Mouse (Mus musculus) WW6 (cell line): ENCODE data around the gene Rarres2.
"Not testable (repeated sequence)": the region's sequence is repeated elsewhere in the genome, so short reads cannot be mapped to it uniquely, and the experiment has no call there.

Experiments used
- DNase-seq: peaks from one replicate; pipeline ENCODE4 v3.0.0-alpha.2; 2013; ENCODE audit warnings: low read depth, low spot score

The Rarres2 gene

GRCm38 (mm10) chr6:48541560-48542450 is 30.8 kb downstream of the Rarres2 start:
- DNase-seq, result no peak

- DNase-seq, result no peak
Measured at GRCm38 (mm10) chr6:48540721-48541120, 31.9 kb downstream of the Rarres2 start.

DNA sequence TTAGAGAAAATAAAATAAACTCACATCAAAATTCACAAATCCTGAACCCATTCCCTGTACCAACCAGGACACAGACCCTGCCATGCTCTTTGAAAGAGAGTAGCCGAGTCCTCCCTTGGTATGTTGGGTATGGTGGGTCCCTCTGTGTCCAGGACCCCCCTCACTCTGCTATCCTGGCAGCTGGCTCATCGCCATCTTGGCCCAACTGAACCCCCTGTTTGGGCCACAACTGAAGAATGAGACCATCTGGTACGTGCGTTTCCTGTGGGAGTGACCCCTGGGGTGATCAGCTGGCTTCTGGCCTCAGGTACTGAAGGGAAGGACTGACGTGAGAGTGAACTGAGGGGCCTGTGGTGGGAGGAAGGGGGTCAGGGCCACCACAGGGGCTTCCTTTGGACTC is 32.7 kb downstream of the Rarres2 start:
- DNase-seq, result no peak

GRCm38 (mm10) chr6:48538841-48539737 is 33.5 kb downstream of the Rarres2 start:
- no peak for DNase-seq

DNA sequence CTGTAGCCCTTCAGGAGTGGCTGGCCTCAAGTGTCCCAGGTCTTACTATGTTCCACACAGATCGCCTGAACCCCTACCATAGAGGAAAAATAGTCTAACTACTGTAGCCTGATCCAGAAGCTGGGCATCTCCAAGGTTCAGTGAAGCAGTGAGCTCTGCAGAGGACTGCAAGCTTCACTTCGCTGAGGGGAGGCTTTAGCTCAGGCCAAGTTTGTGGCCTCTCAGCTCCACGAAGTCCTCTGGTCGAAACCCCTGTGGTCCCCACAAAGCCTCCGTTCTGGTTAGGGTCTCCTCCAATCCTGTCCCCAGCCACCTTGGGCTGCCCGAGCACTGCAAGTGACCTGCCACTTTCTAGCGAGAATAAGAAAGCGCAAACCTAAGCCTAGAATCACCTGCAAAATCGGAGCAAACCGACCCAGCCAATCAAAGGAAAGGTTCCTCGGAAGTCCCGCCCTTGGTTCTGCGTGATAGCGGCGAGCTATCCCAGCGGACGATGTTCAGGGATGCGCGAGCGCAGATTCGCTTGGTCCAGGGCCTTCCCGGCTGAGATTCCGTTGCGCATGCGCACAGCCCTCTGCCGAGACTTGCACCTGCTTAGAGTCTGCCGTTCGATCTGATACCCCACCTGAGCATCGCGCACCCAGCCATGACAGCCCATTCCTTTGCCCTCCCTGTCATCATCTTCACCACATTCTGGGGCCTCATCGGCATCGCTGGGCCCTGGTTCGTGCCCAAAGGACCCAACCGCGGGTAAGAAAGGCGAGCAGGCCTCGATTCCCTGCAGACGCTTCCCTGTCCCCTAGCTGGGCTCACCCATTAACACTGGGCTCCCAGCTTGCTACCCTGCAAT is 35.3 kb downstream of the Rarres2 start, which contains the start of gene Atp6v0e2:
Atp6v0e2 (plus strand) TSS at position 511 of the 850 bp plus-strand sequence.
- peak; percentile 81 for DNase-seq

- no peak for DNase-seq
Measured at GRCm38 (mm10) chr6:48536091-48536490, 36.5 kb downstream of the Rarres2 start.

GRCm38 (mm10) chr6:48534913-48535312 is 37.7 kb downstream of the Rarres2 start:
- no peak for DNase-seq

- DNase-seq, result no peak
Measured at GRCm38 (mm10) chr6:48533475-48533874, 39.1 kb downstream of the Rarres2 start.

DNA sequence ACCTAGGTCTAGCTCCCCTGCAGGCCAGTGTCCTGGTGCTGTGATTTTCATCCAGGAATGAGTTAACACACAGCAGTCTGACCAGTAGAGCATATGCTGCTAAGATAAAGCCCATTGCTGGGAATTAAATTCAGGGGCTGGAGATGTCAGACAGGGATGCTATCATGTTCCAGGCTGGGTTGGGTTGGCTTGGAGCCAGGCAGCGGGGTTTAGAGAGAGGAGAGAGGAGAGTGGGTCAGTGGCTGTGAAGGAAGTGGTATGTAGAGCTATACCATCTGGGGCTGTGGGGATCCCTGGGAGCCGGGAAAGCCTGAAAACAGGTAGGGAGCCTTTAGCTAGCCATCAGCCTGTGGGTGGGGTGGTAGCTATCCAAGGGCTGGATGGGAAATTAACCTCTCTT is 41.7 kb downstream of the Rarres2 start:
- no peak for DNase-seq

DNA sequence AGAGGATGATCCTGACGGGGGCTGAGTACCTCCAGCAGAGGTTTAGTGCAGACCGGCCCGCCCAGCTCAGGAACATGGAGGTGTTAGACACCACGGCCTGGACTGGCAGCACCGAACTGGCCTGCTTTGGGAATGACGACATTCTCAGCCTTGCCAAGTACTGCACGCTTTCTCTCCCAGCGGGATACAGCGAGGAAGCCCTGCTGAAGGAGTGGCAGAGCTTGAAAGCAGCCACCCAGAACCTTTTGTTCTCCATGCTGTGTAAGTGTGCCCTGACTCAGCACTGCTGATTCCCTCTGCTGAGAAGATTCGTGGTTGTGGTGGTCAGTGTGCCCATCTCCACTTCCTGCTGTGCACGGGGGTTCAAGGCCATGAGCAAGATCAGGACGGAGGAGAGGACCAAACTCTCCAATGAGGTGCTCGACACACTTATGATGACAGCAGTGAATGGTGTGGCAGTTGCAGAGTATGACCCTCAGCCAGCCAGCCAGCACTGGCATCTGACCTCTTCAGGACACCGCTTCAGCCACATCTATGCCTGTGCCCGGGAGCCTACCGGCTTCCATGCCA is 42.6 kb downstream of the Rarres2 start:
- DNase-seq, result no peak

DNA sequence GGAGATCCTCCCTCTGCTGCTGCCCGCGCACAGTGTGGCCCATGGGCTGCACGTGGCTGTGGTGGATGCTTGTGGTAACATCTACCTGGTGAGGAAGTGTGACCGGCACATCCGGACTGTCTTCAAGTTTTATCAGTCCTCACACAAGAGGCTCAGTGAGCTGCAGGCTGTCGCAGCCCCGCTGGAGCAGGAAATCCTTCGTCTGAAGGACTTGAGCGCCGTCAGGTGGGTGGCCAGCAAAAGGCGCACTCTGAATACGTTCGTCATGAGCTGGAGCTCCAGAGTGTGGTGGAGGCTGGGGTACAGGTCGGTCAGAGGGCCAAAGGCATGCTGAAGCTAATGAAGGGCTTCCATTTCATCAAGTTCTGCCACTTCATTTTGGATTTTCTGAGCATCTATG is 43.3 kb downstream of the Rarres2 start:
- no peak for DNase-seq

DNA sequence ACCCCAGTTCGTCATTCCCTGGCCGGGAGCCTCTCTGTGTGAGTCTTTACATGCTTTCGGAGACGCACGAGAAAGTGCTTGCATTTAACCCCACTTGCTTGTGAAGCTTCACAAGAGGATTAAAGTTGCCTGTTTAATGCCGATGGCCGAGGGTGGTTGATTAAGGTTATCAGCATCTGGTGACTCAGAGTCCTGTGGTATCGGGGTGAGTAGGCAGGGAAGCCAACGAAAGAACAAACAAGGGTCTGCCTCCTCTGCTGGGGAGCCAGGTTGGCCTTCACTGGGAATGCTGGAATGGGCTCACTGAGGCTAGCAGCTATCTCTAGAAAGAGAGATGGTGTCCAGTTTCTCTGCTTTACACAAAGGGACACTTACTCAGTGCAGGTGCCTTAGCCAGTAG is 44.7 kb downstream of the Rarres2 start:
- no peak for DNase-seq

DNA sequence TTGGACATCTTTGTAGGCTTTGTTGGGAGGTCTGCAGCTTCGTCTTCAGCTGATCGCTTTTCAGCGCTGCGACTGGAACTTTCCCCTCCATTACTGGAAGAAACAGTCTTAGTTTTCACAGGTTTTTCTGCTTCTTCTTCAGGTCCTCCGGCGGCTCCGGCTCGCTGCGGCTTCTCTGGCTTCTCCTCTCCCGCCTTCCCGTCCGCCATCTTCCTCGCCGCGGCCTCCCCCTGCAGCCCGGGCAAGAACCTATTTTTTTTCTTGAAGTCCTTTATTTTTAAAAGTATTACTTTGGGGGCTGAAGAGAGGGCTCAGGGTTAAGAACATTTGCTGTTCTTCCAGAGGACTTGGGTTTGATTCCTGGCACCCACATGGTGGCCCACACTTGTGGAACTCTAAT is 47.7 kb downstream of the Rarres2 start:
- not testable (repeated sequence) for DNase-seq
